Mouse (Mus musculus) hindbrain, embryonic 12.5 days (tissue): ENCODE measurements around the gene Gm21190. TPM values are rescaled to one million over a fixed set of nuclear protein-coding genes. Genes with fewer than 3 reads are reported as not detected.
A peak's percentile ranks its signal among the peaks of the same experiment; 100 is the strongest.
"Not testable (repeated sequence)": the region's sequence is repeated elsewhere in the genome, so short reads cannot be mapped to it uniquely, and the experiment has no call there.

Experiments
- ATAC-seq: fragments of 200-750 bp; cut with Nextera tagmentation; 2 replicates; pipeline ENCODE4 v1.8.0; 2017; ENCODE audit warnings: moderate TSS enrichment; ENCODE audit not compliant: low FRiP score
- H3K27ac ChIP-seq: fragments of 300-500 bp; sonication (generic); 2 replicates; pipeline ENCODE4 v1.5.1; 2016; ENCODE audit warnings: mild to moderate bottlenecking
- H3K27me3 ChIP-seq: fragments of 300-500 bp; sonication (generic); 2 replicates; pipeline ENCODE4 v1.6.1; 2016; ENCODE audit warnings: mild to moderate bottlenecking
- H3K36me3 ChIP-seq: fragments of 300-500 bp; sonication (generic); 2 replicates; pipeline ENCODE4 v1.6.1; 2016; ENCODE audit warnings: mild to moderate bottlenecking
- H3K4me1 ChIP-seq: fragments of 300-500 bp; sonication (generic); 2 replicates; pipeline ENCODE4 v1.6.1; 2016
- H3K4me2 ChIP-seq: fragments of 300-500 bp; sonication (generic); replicated peaks from 2 replicates; pipeline ENCODE4 v1.6.1; 2016; ENCODE audit warnings: mild to moderate bottlenecking
- H3K4me3 ChIP-seq: fragments of 300-500 bp; sonication (generic); 2 replicates; pipeline ENCODE4 v1.5.1; 2016; ENCODE audit warnings: mild to moderate bottlenecking
- H3K9ac ChIP-seq: fragments of 300-500 bp; sonication (generic); 2 replicates; pipeline ENCODE4 v1.6.1; 2016; ENCODE audit warnings: mild to moderate bottlenecking, moderate library complexity
- H3K9me3 ChIP-seq: fragments of 300-500 bp; sonication (generic); replicated peaks from 2 replicates; pipeline ENCODE4 v1.6.1; 2016; ENCODE audit warnings: mild to moderate bottlenecking
- WGBS: fragments of 180-500 bp; shearing (Covaris S2); methylation state at CpG from one replicate; pipeline ENCODE4 v1.1.7; 2016; 5-methylcytosine and 5-hydroxymethylcytosine counted together
- polyA plus RNA-seq: library from polyadenylated mRNA; unstranded; fragments of >200 nt; fragmentation: Nextera tagmentation; extraction: Ambion mirVana; gene quantifications from 2 replicates; pipeline ENCODE4 v1.2.1, GENCODE M21; 2016

Gene Gm21190
- polyA plus RNA-seq, 1 experiment from 2014 or later = not detected

DNA sequence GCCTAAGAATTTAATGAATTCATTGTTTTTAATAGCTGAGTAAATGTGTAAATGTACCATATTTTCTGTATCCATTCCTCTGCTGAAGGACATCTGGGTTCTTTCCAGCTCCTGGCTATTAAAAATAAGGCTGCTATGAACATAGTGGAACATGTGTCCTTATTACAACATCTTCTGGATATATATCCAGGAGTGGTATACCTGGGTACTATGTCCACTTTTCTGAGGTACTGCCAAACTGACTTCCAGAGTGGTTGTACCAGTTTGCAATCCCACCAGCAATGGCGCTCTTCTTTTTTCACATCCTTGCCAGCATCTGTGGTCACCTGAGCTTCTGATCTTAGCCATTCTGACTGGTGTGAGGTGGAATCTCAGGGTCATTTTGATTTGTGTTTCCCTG is 19.1 kb downstream of the Gm21190 start:
- not testable (repeated sequence) for H3K4me2 ChIP-seq, H3K36me3 ChIP-seq, ATAC-seq, H3K9ac ChIP-seq, H3K27ac ChIP-seq, H3K4me1 ChIP-seq, H3K4me3 ChIP-seq, H3K27me3 ChIP-seq
- H3K9me3 ChIP-seq = peaks cover 43% of the 10 kb centered on the region
- 85% methylated on average over 1 of the region's 1 CpGs for WGBS

DNA sequence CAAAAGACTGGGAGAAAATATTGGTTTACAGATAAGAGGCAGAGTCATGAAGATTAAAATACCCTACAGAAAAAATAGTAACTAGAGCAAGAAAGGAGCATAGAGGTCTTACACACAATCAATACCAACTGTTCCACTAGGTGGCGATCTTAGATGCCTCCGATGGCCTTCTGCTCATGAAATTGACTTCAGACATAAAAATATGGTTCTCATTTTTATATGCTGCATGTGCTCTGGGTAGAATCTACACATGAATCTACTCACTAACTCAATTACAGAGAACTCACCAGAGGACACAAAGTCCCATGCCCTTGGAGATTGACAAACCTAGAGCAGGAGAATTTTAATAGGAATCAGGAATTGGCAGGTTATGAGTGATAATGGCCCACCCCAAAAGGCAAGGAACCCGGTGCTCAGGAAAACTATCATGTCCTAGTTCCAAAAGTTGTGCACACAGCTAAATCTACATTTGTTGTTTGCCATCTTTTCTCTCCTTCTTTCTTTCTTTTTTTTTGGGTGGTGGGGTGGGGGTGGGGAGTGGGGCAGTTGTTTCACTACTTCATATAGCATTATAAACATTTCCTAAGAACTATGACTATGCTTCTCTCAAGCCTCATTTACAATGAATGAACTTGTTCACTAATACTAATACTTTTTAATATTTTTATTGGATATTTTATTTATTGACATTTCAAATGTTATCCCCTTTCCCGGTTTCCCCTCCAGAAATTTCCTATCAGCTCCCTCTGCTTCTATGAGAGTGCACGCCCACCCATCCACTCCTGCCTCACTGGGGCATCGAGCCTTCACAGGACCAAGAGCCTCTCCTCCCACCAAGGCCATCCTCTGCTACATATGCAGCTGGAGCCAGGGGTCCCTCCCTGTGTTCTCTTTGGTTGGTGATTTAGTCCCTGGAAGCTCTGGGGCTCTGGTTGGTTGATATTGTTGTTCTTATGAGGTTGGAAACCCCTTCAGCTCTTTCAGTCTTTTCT is 20.3 kb downstream of the Gm21190 start:
- not testable (repeated sequence) for H3K27ac ChIP-seq, H3K9ac ChIP-seq, H3K27me3 ChIP-seq, H3K4me3 ChIP-seq, ATAC-seq, H3K36me3 ChIP-seq, H3K4me2 ChIP-seq, H3K4me1 ChIP-seq
- 68% methylated on average over 6 of the region's 6 CpGs for WGBS
- H3K9me3 ChIP-seq = peaks cover 41% of the 10 kb centered on the region

DNA sequence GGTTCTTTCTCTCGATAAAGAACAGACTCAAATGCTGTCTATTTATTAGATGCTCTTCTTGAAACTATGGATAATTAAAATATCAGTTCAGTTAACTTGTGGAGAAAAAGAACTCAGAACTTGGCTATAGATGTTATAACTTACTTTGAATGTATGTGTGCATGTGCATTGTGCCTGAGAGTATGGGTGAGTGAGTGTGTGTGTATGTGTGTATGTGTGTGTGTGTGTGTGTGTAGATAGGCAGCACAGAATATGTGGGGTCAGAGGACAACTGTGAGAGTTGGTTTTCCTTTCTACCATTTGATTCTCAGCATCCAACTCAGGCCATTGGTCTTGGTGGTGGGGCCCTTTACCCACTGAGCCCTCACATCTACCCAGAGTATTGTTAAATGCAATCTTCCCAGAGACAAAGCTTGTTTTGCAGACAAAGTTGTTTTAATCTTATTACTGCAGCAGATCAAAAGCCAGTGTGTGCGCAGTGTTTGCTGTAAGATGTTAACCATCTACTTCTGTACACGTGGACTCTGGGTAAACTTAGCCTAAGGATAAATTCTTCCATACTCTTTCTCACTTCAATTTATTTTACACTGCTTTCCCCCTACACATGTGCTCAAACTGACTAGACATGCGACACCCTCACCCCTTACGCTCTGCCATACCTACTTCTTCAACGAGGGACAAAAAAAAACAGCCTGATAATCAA is 21.1 kb downstream of the Gm21190 start:
- peak; percentile 79 for ATAC-seq
- not testable (repeated sequence) for H3K4me3 ChIP-seq, H3K9ac ChIP-seq, H3K27me3 ChIP-seq, H3K36me3 ChIP-seq, H3K4me1 ChIP-seq, H3K4me2 ChIP-seq, H3K27ac ChIP-seq
- peaks cover 39% of the 10 kb centered on the region for H3K9me3 ChIP-seq
- WGBS = 64% methylated on average over 6 of the region's 6 CpGs

DNA sequence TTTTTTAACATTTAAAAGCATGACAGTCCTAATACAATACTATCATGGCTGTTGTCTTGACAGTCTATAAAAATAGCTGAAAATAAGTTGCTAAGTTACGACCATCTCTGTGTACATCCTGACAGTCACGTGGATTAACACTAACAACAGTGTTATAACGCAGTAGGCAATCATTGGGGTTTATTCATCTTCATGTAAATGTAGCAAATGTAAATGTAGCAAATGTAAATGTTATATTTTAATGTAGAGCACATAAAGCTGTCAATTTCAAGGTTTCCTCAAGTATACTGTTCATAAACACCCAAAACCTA is 21.8 kb downstream of the Gm21190 start:
- Histone ChIP-seq H3K9me3 (peaks cover 37% of the 10 kb centered on the region), H3K27me3 (no peaks in the 10 kb centered on the region), H3K4me2 (no peak overlapping the region), H3K27ac (no peak overlapping the region), H3K4me1 (no peaks in the 10 kb centered on the region), H3K9ac (no peak overlapping the region), H3K36me3 (no peaks in the 10 kb centered on the region), H3K4me3 (no peak overlapping the region)
- WGBS = 77% methylated on average over 3 of the region's 3 CpGs
- peak; percentile 40; the same call in 1 of the 2 replicates for ATAC-seq

DNA sequence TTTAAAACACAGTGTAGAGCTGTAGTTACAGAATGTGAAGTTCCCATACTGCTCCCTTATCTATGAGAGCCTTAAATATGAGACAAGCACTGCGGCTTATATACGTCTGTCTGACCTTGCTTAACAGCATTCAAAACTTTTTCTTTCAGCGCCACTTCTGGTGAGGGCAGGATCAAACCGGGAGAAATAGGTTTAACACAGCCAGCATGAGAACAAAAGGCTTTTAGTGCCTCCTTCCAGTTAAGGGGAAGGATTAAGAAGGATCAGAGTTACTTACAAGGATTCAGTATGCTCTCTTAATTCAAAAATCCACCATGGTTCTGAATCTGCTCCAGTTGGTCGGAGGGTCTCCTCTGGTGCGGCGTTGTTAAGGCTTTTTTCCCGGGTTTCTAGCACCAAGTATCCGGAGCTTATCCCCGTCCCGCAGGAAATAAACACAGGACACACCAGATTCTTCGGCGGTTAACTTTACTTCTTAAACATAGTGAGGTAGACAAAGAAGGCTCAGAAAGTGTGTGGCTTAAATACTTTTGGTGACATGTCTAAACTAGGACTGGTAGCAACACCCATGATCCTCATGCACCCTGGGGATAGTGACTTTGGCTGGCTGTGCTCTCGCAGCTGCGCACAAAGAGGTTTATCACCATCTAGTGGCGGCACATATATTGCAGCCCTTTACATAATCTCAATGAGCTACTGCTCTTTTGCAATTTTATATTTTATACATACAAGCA is 22.3 kb downstream of the Gm21190 start:
- WGBS = 49% methylated on average over 16 of the region's 16 CpGs
- Histone ChIP-seq H3K4me2 (0 out of 2 replicates have a peak overlapping the region, but pooled peaks have one; percentile 3), H3K4me3 (no peak overlapping the region), H3K9ac (no peak overlapping the region), H3K4me1 (no peaks in the 10 kb centered on the region), H3K27ac (no peak overlapping the region), H3K27me3 (no peaks in the 10 kb centered on the region), H3K36me3 (no peaks in the 10 kb centered on the region), H3K9me3 (peaks cover 34% of the 10 kb centered on the region)
- ATAC-seq = peak; percentile 73; the same call in 1 of the 2 replicates

DNA sequence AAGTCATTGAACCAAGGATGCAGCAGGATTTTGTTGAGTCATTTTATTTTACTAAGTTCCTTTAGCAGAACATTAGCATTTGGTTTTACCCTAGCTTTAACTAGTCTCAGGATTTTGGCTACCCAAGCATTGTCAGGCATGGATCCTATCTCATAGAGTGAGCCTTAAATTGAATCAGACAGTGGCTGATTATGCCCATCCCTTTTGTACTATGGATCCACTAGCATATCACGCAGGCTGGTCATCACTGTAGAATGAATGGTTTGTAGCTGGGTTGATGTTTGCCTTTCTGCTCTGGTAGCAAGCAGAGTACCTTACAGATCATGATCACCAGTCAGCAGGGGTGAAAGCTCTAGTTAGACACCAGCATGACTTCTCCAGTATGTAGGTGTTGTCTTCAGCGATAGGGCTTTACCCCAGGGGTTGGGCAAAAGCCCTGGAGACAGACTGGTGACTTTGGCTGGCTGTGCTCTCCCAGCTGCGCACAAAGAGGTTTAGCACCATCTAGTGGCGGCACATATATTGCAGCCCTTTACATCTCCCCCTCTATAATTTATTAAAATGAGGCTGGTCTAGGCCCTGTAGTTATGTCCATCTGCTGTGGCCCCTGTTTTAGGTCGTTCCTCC is 30.1 kb downstream of the Gm21190 start:
- not testable (repeated sequence) for H3K4me1 ChIP-seq, H3K27ac ChIP-seq, H3K27me3 ChIP-seq, H3K4me2 ChIP-seq, H3K4me3 ChIP-seq, H3K36me3 ChIP-seq, H3K9ac ChIP-seq
- 29% methylated on average over 5 of the region's 5 CpGs for WGBS
- ATAC-seq = peak; percentile 89
- H3K9me3 ChIP-seq = peaks cover 30% of the 10 kb centered on the region

DNA sequence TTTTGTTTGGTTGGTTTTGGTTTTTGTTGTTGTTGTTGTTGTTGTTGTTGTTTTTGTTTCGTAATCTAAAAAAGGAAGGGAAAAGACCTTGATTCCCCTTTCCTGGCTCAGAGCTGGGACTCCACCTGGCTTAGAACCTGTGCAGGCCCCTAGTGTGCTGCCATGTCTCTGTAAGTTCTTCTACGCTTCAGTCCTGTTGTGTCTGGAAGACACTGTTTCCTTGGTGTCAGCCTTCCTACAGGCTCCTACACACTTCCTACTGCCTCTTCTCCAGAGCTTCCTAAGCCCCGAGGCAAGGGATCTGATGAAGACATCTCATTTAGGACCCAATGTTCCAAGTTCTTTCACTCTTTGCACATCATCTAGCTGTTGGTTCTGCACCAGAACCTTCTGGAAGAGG is 30.7 kb downstream of the Gm21190 start:
- not testable (repeated sequence) for H3K4me2 ChIP-seq, H3K27ac ChIP-seq, H3K4me1 ChIP-seq, H3K9ac ChIP-seq, H3K36me3 ChIP-seq, H3K27me3 ChIP-seq, H3K4me3 ChIP-seq
- peaks cover 31% of the 10 kb centered on the region for H3K9me3 ChIP-seq
- WGBS = 74% methylated on average over 3 of the region's 3 CpGs
- ATAC-seq = peak; percentile 56; the same call in 1 of the 2 replicates

DNA sequence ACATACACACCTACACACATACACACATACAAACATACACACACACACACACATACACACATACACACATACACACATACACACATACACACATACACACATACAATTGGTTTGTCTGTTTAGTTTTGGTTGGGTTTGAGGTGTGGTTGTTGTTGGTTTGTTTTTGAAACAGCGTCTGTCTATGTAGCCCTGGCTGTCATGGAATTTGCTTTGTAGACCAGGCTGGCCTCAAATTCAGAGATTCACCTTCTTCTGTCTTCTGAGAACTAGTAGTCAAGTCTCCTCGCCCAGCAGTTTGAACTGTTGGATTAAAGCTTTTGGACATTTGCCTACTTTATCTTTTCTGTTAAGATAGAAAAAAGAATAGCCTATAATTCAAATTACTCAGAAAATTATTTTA is 38.1 kb downstream of the Gm21190 start:
- not testable (repeated sequence) for H3K4me1 ChIP-seq, H3K27me3 ChIP-seq, H3K4me3 ChIP-seq, H3K36me3 ChIP-seq, H3K4me2 ChIP-seq, H3K27ac ChIP-seq, H3K9ac ChIP-seq
- peaks cover 37% of the 10 kb centered on the region for H3K9me3 ChIP-seq
- WGBS = 64% methylated on average over 2 of the region's 2 CpGs
- peak; percentile 52; the same call in 1 of the 2 replicates for ATAC-seq

DNA sequence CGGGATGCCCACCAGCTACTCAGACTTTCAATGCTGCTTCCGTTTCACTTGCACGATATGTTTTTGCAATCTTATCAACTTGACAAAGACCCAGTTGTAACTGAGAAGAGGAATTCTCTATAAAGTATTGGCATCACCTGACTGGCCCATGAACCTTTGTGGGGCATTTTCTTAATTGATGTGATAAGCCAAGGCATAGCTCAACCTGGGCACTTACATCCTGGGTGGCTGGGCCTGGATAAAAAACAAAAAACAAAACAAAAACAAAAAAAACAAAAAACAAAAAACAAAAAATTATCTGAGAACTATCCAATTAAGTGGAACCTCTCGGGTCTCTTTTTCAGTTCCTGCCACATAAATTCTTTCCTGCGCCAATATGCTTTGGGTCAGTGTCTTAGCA is 40.3 kb downstream of the Gm21190 start:
- Histone ChIP-seq H3K27ac (no peak overlapping the region), H3K9ac (no peak overlapping the region), H3K9me3 (peaks cover 46% of the 10 kb centered on the region), H3K4me3 (no peak overlapping the region), H3K4me1 (no peaks in the 10 kb centered on the region), H3K4me2 (no peak overlapping the region), H3K36me3 (no peaks in the 10 kb centered on the region), H3K27me3 (no peaks in the 10 kb centered on the region)
- 84% methylated on average over 5 of the region's 5 CpGs for WGBS
- 0 out of 2 replicates have a peak, but pooled peaks have one; percentile 78 for ATAC-seq

DNA sequence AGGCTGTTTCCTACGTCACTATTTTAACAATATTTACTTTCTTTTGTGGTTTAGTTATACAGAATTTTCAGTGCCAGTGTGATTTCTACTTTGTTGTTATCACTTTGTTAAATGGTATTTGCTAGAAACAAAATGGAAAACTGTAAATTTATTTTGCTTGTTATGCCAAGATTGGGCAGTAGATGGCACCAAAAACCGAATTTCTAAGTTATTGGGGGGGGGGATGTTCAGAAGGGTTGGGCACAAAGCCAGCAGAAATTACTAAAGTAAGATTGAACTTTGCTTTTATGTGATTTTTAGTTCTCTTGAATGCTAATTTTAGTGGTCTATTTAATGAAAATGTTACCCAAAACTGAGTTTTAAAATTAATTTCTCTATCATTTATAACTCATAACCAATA is 44.4 kb downstream of the Gm21190 start:
- H3K9ac ChIP-seq, H3K4me3 ChIP-seq, ATAC-seq, H3K4me1 ChIP-seq, H3K4me2 ChIP-seq, H3K27ac ChIP-seq, H3K36me3 ChIP-seq, H3K27me3 ChIP-seq: not testable (repeated sequence)
- WGBS = 26% methylated on average over 2 of the region's 2 CpGs
- peaks cover 34% of the 10 kb centered on the region for H3K9me3 ChIP-seq

DNA sequence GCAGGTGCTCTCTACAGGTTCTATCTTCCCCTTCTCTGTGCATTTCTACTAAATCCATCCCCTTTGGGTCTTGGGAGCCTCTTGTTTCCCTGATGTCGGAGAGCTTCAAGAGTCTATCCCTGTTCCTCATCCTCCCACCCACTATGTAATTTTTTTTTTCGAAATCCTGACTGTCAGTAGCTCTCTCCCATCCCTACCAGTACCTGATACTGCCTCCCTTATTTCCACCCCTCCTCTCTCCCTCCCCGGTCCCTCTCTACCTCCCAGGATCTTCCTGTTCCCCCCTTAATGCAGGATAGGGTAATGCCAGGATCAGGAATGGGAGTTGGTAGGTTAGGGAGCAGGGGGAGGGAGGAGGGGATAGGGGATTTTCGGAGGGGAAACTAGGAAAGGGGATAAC is 45.4 kb downstream of the Gm21190 start:
- not testable (repeated sequence) for ATAC-seq, H3K9ac ChIP-seq, H3K4me2 ChIP-seq, H3K36me3 ChIP-seq, H3K27me3 ChIP-seq, H3K4me1 ChIP-seq, H3K4me3 ChIP-seq, H3K27ac ChIP-seq
- peaks cover 33% of the 10 kb centered on the region for H3K9me3 ChIP-seq
- 62% methylated on average over 4 of the region's 4 CpGs for WGBS

DNA sequence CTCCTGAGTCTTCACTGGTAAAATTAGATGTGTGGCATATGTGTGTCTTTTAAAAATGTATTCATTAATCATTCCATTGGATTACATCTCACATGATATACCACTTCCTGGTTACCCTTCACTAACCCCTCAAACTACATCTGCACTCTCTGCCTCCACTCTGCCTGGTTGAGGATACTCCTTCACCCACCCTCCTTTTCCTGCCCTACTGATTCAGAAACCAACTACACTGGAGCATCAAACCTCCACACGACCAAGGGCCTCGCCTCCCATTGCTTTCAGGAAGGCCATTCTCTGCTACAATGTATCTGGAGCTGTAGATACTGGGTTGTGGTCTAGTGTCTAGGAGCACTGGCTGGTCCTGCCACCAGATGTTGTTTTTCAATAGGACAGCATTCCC is 46.2 kb downstream of the Gm21190 start:
- WGBS = 61% methylated on average over 2 of the region's 2 CpGs
- H3K4me2 ChIP-seq, ATAC-seq, H3K36me3 ChIP-seq, H3K27ac ChIP-seq, H3K4me3 ChIP-seq, H3K4me1 ChIP-seq, H3K27me3 ChIP-seq, H3K9ac ChIP-seq: not testable (repeated sequence)
- H3K9me3 ChIP-seq = peaks cover 36% of the 10 kb centered on the region
